Mouse (Mus musculus) MEL (cell line): ENCODE measurements around the gene Ppp1r3g.

Experiments
- CTCF ChIP-seq, 3 experiments: IDR thresholded peaks in 2 of 3; conservative IDR thresholded peaks in 1 of 3; 2 replicates each; pipeline ENCODE4 v1.5.1; 2011 to 2012; ENCODE audit warnings: low read length in 3 of 3, low read depth in 2 of 3, mild to moderate bottlenecking in 2 of 3, improper control_type of control experiment in 1 of 3, inconsistent platforms in 1 of 3, mixed read lengths in 1 of 3, moderate library complexity in 1 of 3; ENCODE audit not compliant: control insufficient read depth in 1 of 3, insufficient read depth in 1 of 3, poor library complexity in 1 of 3, severe bottlenecking in 1 of 3
- GABPA ChIP-seq: IDR thresholded peaks from 2 replicates; pipeline ENCODE4 v1.6.1; 2012; ENCODE audit warnings: low read depth, mild to moderate bottlenecking, inconsistent platforms, low read length, improper control_type of control experiment, moderate library complexity
- HCFC1 ChIP-seq: IDR thresholded peaks from 2 replicates; pipeline ENCODE4 v1.6.1; 2012; ENCODE audit warnings: low read depth, mild to moderate bottlenecking, inconsistent platforms, low read length, improper control_type of control experiment, moderate library complexity
- JUND ChIP-seq: IDR thresholded peaks from 2 replicates; pipeline ENCODE4 v1.6.1; 2011; ENCODE audit warnings: low read depth, mild to moderate bottlenecking, improper control_type of control experiment, low read length
- MAX ChIP-seq: IDR thresholded peaks from 2 replicates; pipeline ENCODE4 v1.6.1; 2011; ENCODE audit warnings: low read length, improper control_type of control experiment
- MAZ ChIP-seq: IDR thresholded peaks from 2 replicates; pipeline ENCODE4 v1.6.1; 2012; ENCODE audit warnings: low read depth, mild to moderate bottlenecking, inconsistent platforms, low read length, improper control_type of control experiment
- MEF2A ChIP-seq: IDR thresholded peaks from 2 replicates; pipeline ENCODE4 v1.6.1; 2014; ENCODE audit warnings: low read depth, mild to moderate bottlenecking, inconsistent platforms, low read length, improper control_type of control experiment; ENCODE audit not compliant: poor library complexity, insufficient replicate concordance, severe bottlenecking; ENCODE audit errors: extremely low read depth
- POLR2A ChIP-seq, 2 experiments: IDR thresholded peaks; 2 replicates each; pipeline ENCODE4 v1.6.1; 2011 to 2012; ENCODE audit warnings: low read length in 2 of 2, mild to moderate bottlenecking in 2 of 2, control low read depth in 1 of 2, improper control_type of control experiment in 1 of 2, low read depth in 1 of 2, moderate library complexity in 1 of 2; ENCODE audit not compliant: control insufficient read depth in 1 of 2, insufficient read depth in 1 of 2, poor library complexity in 1 of 2
- SMC3 ChIP-seq: IDR thresholded peaks from 2 replicates; pipeline ENCODE4 v1.6.1; 2011; ENCODE audit warnings: low read depth, low read length, improper control_type of control experiment
- TAL1 ChIP-seq: IDR thresholded peaks from 2 replicates; pipeline ENCODE4 v1.6.1; 2012; ENCODE audit warnings: mild to moderate bottlenecking, inconsistent platforms, low read length, moderate library complexity, mixed read lengths
- UBTF ChIP-seq: IDR thresholded peaks from 2 replicates; pipeline ENCODE4 v1.6.1; 2012; ENCODE audit warnings: low read depth, mild to moderate bottlenecking, inconsistent platforms, low read length, improper control_type of control experiment, moderate library complexity, borderline replicate concordance; ENCODE audit not compliant: insufficient read depth
- USF2 ChIP-seq, 2 experiments: IDR thresholded peaks; 2 replicates each; pipeline ENCODE4 v1.6.1; 2011 to 2012; ENCODE audit warnings: improper control_type of control experiment in 2 of 2, low read length in 2 of 2, borderline replicate concordance in 1 of 2, inconsistent platforms in 1 of 2, low read depth in 1 of 2, mild to moderate bottlenecking in 1 of 2; ENCODE audit not compliant: insufficient read depth in 1 of 2
- ZC3H11A ChIP-seq: IDR thresholded peaks from 2 replicates; pipeline ENCODE4 v1.6.1; 2012; ENCODE audit warnings: low read depth, mild to moderate bottlenecking, inconsistent platforms, low read length, improper control_type of control experiment
- ZKSCAN1 ChIP-seq: IDR thresholded peaks from 2 replicates; pipeline ENCODE4 v1.6.1; 2012; ENCODE audit warnings: low read depth, mild to moderate bottlenecking, inconsistent platforms, low read length, improper control_type of control experiment, moderate library complexity

DNA sequence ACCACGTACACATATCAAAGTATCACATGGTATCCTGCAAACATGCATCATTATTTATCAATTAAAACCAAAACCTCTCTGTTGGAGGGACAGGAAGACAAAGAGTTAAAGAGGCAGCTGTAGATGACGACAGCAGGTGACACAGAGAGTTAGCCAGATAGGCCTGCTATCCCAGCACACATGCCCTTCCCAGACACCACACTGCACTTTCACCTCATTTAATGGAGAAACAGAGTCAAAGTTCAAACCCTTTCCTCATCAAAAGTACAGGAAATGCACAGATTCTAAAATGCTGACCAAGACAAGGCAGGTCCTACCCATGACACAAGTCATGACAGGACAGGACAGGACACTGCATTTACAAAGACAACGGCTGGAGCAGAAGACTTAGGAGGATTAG lies 57.0 kb downstream of the Ppp1r3g start:
- TF ChIP-seq CTCF (IDR thresholded peaks at IDR 0.05 in 2 of 3, conservative IDR thresholded peaks at IDR 0.05 in 1 of 3; ENCODE audit: control insufficient read depth in 1 of 3, insufficient read depth in 1 of 3, low read depth in 2 of 3, low read length in 3 of 3, poor library complexity in 1 of 3, severe bottlenecking in 1 of 3) (no peak), POLR2A (IDR thresholded peaks at IDR 0.05; ENCODE audit: control insufficient read depth in 1 of 2, insufficient read depth in 1 of 2, low read depth in 1 of 2, low read length in 2 of 2, poor library complexity in 1 of 2) (no peak), GABPA (no peak), SMC3 (no peak), UBTF (no peak), TAL1 (no peak), USF2 (IDR thresholded peaks at IDR 0.05; ENCODE audit: borderline replicate concordance in 1 of 2, insufficient read depth in 1 of 2, low read depth in 1 of 2, low read length in 2 of 2) (no peak), HCFC1 (no peak), MAX (no peak), MEF2A (no peak), JUND (no peak), ZC3H11A (no peak), ZKSCAN1 (no peak), MAZ (no peak)
